Mouse (Mus musculus): Measurements from ENCODE around the gene Slc7a9. TPM values are rescaled to one million over a fixed set of nuclear protein-coding genes. Genes with fewer than 3 reads are reported as not detected.

The Slc7a9 gene
- polyA plus RNA-seq, 1 experiment, result not detected

- Histone ChIP-seq H3K4me1 (ENCODE audit: control insufficient read depth, insufficient read depth, low read length) (no peaks in the 10 kb centered on the region), H3K27ac (ENCODE audit: insufficient read depth, low read depth, low read length) (no peak overlapping the region), H3K4me3 (ENCODE audit: insufficient read depth, low read depth, low read length) (no peak overlapping the region)
- TF ChIP-seq CTCF (IDR thresholded peaks at IDR 0.05; ENCODE audit: insufficient read depth, low read depth, low read length), result no peak
- TF ChIP-seq POLR2A (IDR thresholded peaks at IDR 0.05; ENCODE audit: insufficient read depth, low read depth, low read length), result no peak
- 95% methylated on average over 2 of the region's 2 CpGs for WGBS
Measured at GRCm38 (mm10) chr7:35490186-35490585, 41.6 kb downstream of the Slc7a9 start.

GRCm38 (mm10) chr7:35491005-35491404 lies 42.4 kb downstream of the Slc7a9 start:
- H3K4me1 ChIP-seq (ENCODE audit: control insufficient read depth, insufficient read depth, low read length), result no peaks in the 10 kb centered on the region
- H3K4me3 ChIP-seq (ENCODE audit: insufficient read depth, low read depth, low read length), result no peak overlapping the region
- WGBS, result 62% methylated on average over 1 of the region's 1 CpGs
- H3K27ac ChIP-seq (ENCODE audit: insufficient read depth, low read depth, low read length), result no peak overlapping the region
- TF ChIP-seq CTCF (IDR thresholded peaks at IDR 0.05; ENCODE audit: insufficient read depth, low read depth, low read length) (no peak), POLR2A (IDR thresholded peaks at IDR 0.05; ENCODE audit: insufficient read depth, low read depth, low read length) (no peak)

GRCm38 (mm10) chr7:35497516-35497915 lies 48.9 kb downstream of the Slc7a9 start:
- WGBS, result 86% methylated on average over 2 of the region's 2 CpGs
- no peak for TF ChIP-seq POLR2A (IDR thresholded peaks at IDR 0.05; ENCODE audit: insufficient read depth, low read depth, low read length)
- TF ChIP-seq CTCF (IDR thresholded peaks at IDR 0.05; ENCODE audit: insufficient read depth, low read depth, low read length), result no peak

GRCm38 (mm10) chr7:35501995-35502394 lies 53.4 kb downstream of the Slc7a9 start:
- WGBS, result 28% methylated on average over 4 of the region's 4 CpGs
- no peaks in the 10 kb centered on the region for H3K4me1 ChIP-seq (ENCODE audit: control insufficient read depth, insufficient read depth, low read length)
- H3K4me3 ChIP-seq (ENCODE audit: insufficient read depth, low read depth, low read length), result no peak overlapping the region
- TF ChIP-seq CTCF (IDR thresholded peaks at IDR 0.05; ENCODE audit: insufficient read depth, low read depth, low read length) (no peak), POLR2A (IDR thresholded peaks at IDR 0.05; ENCODE audit: insufficient read depth, low read depth, low read length) (no peak)
- H3K27ac ChIP-seq (ENCODE audit: insufficient read depth, low read depth, low read length), result no peak overlapping the region

More at GRCm38 (mm10) chr7:35497516-35497915, 48.9 kb downstream of the Slc7a9 start:
- no peaks in the 10 kb centered on the region for H3K4me1 ChIP-seq (ENCODE audit: control insufficient read depth, insufficient read depth, low read length)
- H3K4me3 ChIP-seq (ENCODE audit: insufficient read depth, low read depth, low read length), result no peak overlapping the region
- no peak overlapping the region for H3K27ac ChIP-seq (ENCODE audit: insufficient read depth, low read depth, low read length)

Other genes starting within 250 kb of the Slc7a9 start
- not detected in 2 replicates for gene Lrp3, start 233.3 kb upstream of the Slc7a9 start, polyA plus RNA-seq (2012; ENCODE audit: insufficient read depth, insufficient read length, low replicate concordance, missing spikeins)
- not detected in 2 replicates for gene Gpatch1, start 130.4 kb upstream of the Slc7a9 start, polyA plus RNA-seq (2012; ENCODE audit: insufficient read depth, insufficient read length, low replicate concordance, missing spikeins)
- gene Rhpn2, start 114.6 kb upstream of the Slc7a9 start, polyA plus RNA-seq (2012; ENCODE audit: insufficient read depth, insufficient read length, low replicate concordance, missing spikeins), result not detected in 2 replicates
- not detected in 2 replicates for gene Faap24, start 52.0 kb upstream of the Slc7a9 start, polyA plus RNA-seq (2012; ENCODE audit: insufficient read depth, insufficient read length, low replicate concordance, missing spikeins)
- not detected in 2 replicates for gene Cep89, start 51.8 kb upstream of the Slc7a9 start, polyA plus RNA-seq (2012; ENCODE audit: insufficient read depth, insufficient read length, low replicate concordance, missing spikeins)
- not detected in 2 replicates for gene Tdrd12, start 88.9 kb downstream of the Slc7a9 start, polyA plus RNA-seq (2012; ENCODE audit: insufficient read depth, insufficient read length, low replicate concordance, missing spikeins)
- not detected in 2 replicates for gene Nudt19, start 107.5 kb downstream of the Slc7a9 start, polyA plus RNA-seq (2012; ENCODE audit: insufficient read depth, insufficient read length, low replicate concordance, missing spikeins)
- not detected in 2 replicates for gene Rgs9bp, start 136.8 kb downstream of the Slc7a9 start, polyA plus RNA-seq (2012; ENCODE audit: insufficient read depth, insufficient read length, low replicate concordance, missing spikeins)
- not detected in 2 replicates for gene Ankrd27, start 137.4 kb downstream of the Slc7a9 start, polyA plus RNA-seq (2012; ENCODE audit: insufficient read depth, insufficient read length, low replicate concordance, missing spikeins)
- gene Pdcd5, start 198.7 kb downstream of the Slc7a9 start, polyA plus RNA-seq (2012; ENCODE audit: insufficient read depth, insufficient read length, low replicate concordance, missing spikeins), result not detected in 2 replicates

Measured in olfactory bulb, adult 2 months (tissue).